Mouse (Mus musculus) lung, adult 10 weeks (tissue): ENCODE measurements around the gene Mblac1. TPM values are rescaled to one million over a fixed set of nuclear protein-coding genes. Genes with fewer than 3 reads are reported as not detected.

Source experiments
- polyA plus RNA-seq: library from polyadenylated mRNA; stranded (reverse); fragments of 350-450 nt; fragmentation: Illumina TruSeq; extraction: RNeasy Lipid Tissue Mini Kit (QIAGEN cat#74804); gene quantifications from one replicate; pipeline ENCODE4 v1.2.3, GENCODE M21; 2014; ENCODE audit warnings: low read depth, low replicate concordance; ENCODE audit not compliant: insufficient read depth

The Mblac1 gene
- polyA plus RNA-seq = 3.5 TPM

GRCm38 (mm10) chr5:138193771-138194727 is at the start of gene Mblac1:
Mblac1 (plus strand) TSS chr5:138194314.

GRCm38 (mm10) chr5:138155443-138155976 is 38.6 kb upstream of the Mblac1 start, which contains the start of gene Zfp113:
Zfp113 (minus strand) TSS chr5:138155744.

GRCm38 (mm10) chr5:138160842-138161665 is 33.1 kb upstream of the Mblac1 start, which contains the start of gene Cops6:
Cops6 (plus strand) TSS chr5:138161071.

GRCm38 (mm10) chr5:138171695-138172491 is 22.2 kb upstream of the Mblac1 start, which contains the start of the genes Ap4m1 and Mcm7:
Ap4m1 (plus strand) TSS chr5:138172002.
Mcm7 (minus strand) TSS chr5:138172422.

DNA sequence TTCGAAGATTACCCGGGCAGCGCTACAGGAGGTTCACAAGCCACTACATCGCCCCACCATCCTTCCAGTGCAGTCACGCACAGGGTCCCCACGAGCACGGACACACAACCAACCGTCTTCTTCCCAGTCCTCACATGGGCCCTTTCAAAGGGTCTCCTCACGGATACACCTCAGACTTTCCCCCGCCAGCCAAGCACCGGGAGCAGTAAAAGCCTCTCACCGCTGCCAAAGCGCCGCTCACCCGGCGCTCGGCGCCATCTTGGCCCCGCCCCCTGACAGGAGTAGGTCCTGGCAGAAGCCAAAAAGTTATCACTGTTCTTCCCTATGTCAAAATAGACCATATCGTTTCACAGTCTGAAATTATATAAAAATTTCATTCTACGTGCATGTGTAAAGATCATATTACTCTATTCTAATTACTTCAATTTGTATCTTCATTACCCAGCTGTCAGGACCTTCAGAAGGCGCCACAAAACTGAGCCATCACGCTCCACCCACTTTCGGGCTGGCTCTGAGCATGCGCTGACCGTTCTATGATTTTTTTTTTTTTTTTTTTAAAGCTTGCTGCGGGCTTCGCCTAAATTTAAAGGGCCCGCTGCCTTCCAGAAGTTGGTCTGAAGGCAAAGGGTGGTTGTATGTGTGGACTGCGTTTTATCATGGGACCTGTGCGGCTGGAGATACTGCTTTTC is 7.0 kb upstream of the Mblac1 start, which contains the start of the genes Taf6 and Cnpy4:
Gene Taf6, minus strand, starts transcription at position 502 of the 689 bp plus-strand sequence.
Gene Cnpy4, plus strand, starts transcription at position 536 of the 689 bp plus-strand sequence.

GRCm38 (mm10) chr5:138225700-138226099 is 31.6 kb downstream of the Mblac1 start, which contains the start of gene Nxpe5:
Nxpe5 (plus strand) TSS chr5:138225898.

Other genes starting within 250 kb of the Mblac1 start
- gene Gjc3, start 231.2 kb upstream of the Mblac1 start, polyA plus RNA-seq = not detected
- gene Azgp1, start 212.8 kb upstream of the Mblac1 start, polyA plus RNA-seq = 6.2 TPM
- gene Smok3a, start 173.1 kb upstream of the Mblac1 start, polyA plus RNA-seq = not detected
- not detected for gene Smok3b, start 172.9 kb upstream of the Mblac1 start, polyA plus RNA-seq
- not detected for gene Smok3c, start 141.1 kb upstream of the Mblac1 start, polyA plus RNA-seq
- 5.0 TPM for gene Zkscan1, start 109.2 kb upstream of the Mblac1 start, polyA plus RNA-seq
- gene Zscan21, start 77.4 kb upstream of the Mblac1 start, polyA plus RNA-seq = 15.8 TPM
- gene Zfp113, start 38.6 kb upstream of the Mblac1 start, polyA plus RNA-seq = 2.2 TPM
- gene Cops6, start 33.2 kb upstream of the Mblac1 start, polyA plus RNA-seq = 86.6 TPM
- gene Ap4m1, start 22.3 kb upstream of the Mblac1 start, polyA plus RNA-seq = 9.1 TPM
- gene Mcm7, start 21.9 kb upstream of the Mblac1 start, polyA plus RNA-seq = 18.9 TPM
- 17.3 TPM for gene Taf6, start 6.9 kb upstream of the Mblac1 start, polyA plus RNA-seq
- 16.2 TPM for gene Cnpy4, start 6.8 kb upstream of the Mblac1 start, polyA plus RNA-seq
- 0.40 TPM for gene Nxpe5, start 31.6 kb downstream of the Mblac1 start, polyA plus RNA-seq
- gene Lamtor4, start 61.2 kb downstream of the Mblac1 start, polyA plus RNA-seq = 84.6 TPM
- 12.5 TPM for gene BC037034, start 69.7 kb downstream of the Mblac1 start, polyA plus RNA-seq
- gene Gal3st4, start 78.5 kb downstream of the Mblac1 start, polyA plus RNA-seq = 0.70 TPM
- not detected for gene Gm43720, start 85.6 kb downstream of the Mblac1 start, polyA plus RNA-seq
- 0.81 TPM for gene Gpc2, start 85.7 kb downstream of the Mblac1 start, polyA plus RNA-seq
- gene Stag3, start 85.9 kb downstream of the Mblac1 start, polyA plus RNA-seq = not detected
- gene Pvrig, start 147.6 kb downstream of the Mblac1 start, polyA plus RNA-seq = 0.23 TPM
- gene Zfp157, start 247.2 kb downstream of the Mblac1 start, polyA plus RNA-seq = 3.9 TPM